17 mouse cellular contexts compared by ENCODE assay signal in the genomic region with DNA sequence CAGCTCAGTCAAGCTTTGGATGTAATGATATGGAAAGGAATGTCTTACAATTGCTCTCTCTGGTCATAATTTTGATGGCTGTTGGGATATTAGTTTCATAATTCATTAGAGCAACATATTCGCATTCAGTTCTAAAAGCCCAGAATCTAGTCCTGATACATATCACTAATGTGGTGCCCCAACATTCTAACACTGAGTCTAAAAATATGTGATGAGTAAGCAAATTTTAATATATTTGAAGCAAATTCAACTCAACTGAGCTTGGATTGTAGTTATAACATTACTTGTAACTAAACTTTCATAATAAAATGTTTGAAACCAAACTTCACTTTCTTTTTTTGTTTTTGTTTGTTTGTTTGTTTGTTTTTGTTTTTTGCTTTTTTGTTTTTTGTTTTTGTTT.
"Had no signal": no experiment of that assay in that cellular context is flagged by ENCODE, and none has a peak within 500 bp of the region (broad histone marks: within the 10 kb centered on the region; RNA-seq: fewer than 3 reads in every experiment).

No protein-coding gene starts in this region.

- DNase-seq: retina, postnatal 1 day; right cerebral cortex, adult 18-20 months; right cerebral cortex, postnatal 14 days; right cerebral cortex, postnatal 25 days; right cerebral cortex, postnatal 4 days; spleen, adult 18-20 months; thymus, adult 18-20 months; thymus, adult 2 months; thymus, postnatal 14 days; thymus, postnatal 25 days; thymus, postnatal 36 days; thymus, postnatal 4 days had no signal

- H3K27me3 ChIP-seq: neural tube, embryonic 12.5 days; neural tube, embryonic 13.5 days; neural tube, embryonic 15.5 days; stomach, embryonic 15.5 days had no signal

- H3K4me3 ChIP-seq: neural tube, embryonic 12.5 days; neural tube, embryonic 13.5 days; neural tube, embryonic 15.5 days; stomach, embryonic 15.5 days had no signal

- H3K9me3 ChIP-seq: neural tube, embryonic 12.5 days; neural tube, embryonic 13.5 days; neural tube, embryonic 15.5 days; stomach, embryonic 15.5 days had no signal

- H3K36me3 ChIP-seq: neural tube, embryonic 12.5 days; neural tube, embryonic 13.5 days; neural tube, embryonic 15.5 days had no signal

- H3K27ac ChIP-seq: neural tube, embryonic 12.5 days; neural tube, embryonic 13.5 days; neural tube, embryonic 15.5 days; stomach, embryonic 15.5 days; stomach, postnatal 0 days had no signal

- H3K4me2 ChIP-seq: neural tube, embryonic 12.5 days; neural tube, embryonic 13.5 days; neural tube, embryonic 15.5 days; stomach, embryonic 15.5 days had no signal

- H3K4me1 ChIP-seq: neural tube, embryonic 12.5 days; neural tube, embryonic 13.5 days; neural tube, embryonic 15.5 days; stomach, embryonic 15.5 days had no signal

- H3K9ac ChIP-seq: neural tube, embryonic 12.5 days; neural tube, embryonic 13.5 days; neural tube, embryonic 15.5 days; stomach, embryonic 15.5 days had no signal
